Mouse (Mus musculus) embryonic fibroblast, embryonic 13.5 days (primary cell): Measurements from ENCODE around the gene Actn4.

Source experiments
- CTCF ChIP-seq: IDR thresholded peaks from 2 replicates; pipeline ENCODE4 v1.5.1; 2011; ENCODE audit warnings: mild to moderate bottlenecking, control low read depth, low read length, moderate library complexity, borderline replicate concordance; ENCODE audit not compliant: insufficient read depth
- POLR2A ChIP-seq: IDR thresholded peaks from 2 replicates; pipeline ENCODE4 v1.6.1; 2011; ENCODE audit warnings: low read depth, mild to moderate bottlenecking, control low read depth, low read length, moderate library complexity

GRCm38 (mm10) chr7:28913171-28913570, 49.0 kb downstream of the Actn4 start:
- TF ChIP-seq POLR2A (no peak), CTCF (no peak)
